Mouse (Mus musculus): ENCODE measurements around the gene Acvr1c. TPM values are rescaled to one million over a fixed set of nuclear protein-coding genes. Genes with fewer than 3 reads are reported as not detected.

Gene Acvr1c
- total RNA-seq, 4 experiments from 2014 or later = 15.1 to 20.4 (median 17.0) TPM

- DNase-seq (ENCODE audit: low spot score in 2 of 2) = peak; percentile 23 to 32
These were observed 68.4 kb downstream of the Acvr1c start for GRCm38 (mm10) chr2:58289331-58289730.

DNA sequence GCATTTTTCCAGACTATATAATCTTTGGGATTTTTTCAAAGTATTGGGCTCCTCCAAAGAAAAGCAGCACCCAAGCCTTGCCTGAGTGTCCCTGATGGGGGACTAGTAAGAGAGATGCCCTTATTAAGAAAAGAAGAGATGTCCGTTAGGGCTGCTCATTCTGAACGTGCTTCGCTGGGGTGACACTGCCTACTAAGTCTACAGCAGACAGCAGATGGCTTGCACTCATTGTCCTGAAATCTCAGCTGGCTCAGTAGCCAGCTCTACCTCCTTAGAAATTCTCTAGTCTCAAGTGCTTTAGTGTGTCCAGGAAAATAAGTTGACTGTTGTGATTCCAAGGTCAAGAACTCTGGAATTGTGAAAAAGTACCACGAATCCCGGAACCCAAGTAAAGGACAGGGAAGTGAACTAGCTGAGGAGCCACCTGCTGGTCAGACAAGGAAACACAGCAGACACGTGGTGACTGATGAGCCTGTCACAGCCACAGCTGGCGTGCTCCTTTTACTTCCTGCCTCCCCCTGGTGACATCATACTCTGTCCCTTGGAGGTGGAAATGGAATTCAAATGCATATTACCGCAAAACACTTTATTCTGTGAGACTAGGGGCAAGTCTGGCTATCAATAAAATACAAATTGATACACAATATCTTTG lies 75.3 kb downstream of the Acvr1c start:
- DNase-seq (ENCODE audit: low spot score in 2 of 2) = peak in 1 of 2 experiments; percentile 42

GRCm38 (mm10) chr2:58281046-58281445 lies 76.6 kb downstream of the Acvr1c start:
- no peak for DNase-seq (ENCODE audit: low spot score in 2 of 2)

DNA sequence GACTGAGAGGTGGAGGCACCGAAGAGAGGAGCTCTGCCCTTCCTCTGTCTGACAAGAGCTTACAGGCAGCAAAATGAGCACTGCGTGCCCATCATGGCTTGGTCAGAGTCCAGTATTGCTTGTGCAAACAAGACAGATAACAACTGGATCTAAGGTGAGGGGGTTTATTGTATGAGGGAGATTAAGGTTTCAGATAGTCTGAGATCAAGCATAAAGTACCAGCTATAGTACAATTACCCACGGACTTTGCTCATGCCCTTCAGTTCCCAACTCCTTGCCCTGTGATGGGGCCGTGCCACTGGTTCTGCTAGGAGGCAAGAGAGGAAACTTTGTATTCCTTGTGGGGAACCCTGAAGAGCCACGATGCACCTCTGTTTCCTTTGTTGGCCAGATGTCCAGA lies 78.5 kb downstream of the Acvr1c start:
- no peak for DNase-seq (ENCODE audit: low spot score in 2 of 2)

GRCm38 (mm10) chr2:58276454-58276853 lies 81.2 kb downstream of the Acvr1c start:
- DNase-seq (ENCODE audit: low spot score in 2 of 2) = no peak

GRCm38 (mm10) chr2:58240639-58241038 lies 117.1 kb downstream of the Acvr1c start:
- peak in 1 of 2 experiments; percentile 5 for DNase-seq (ENCODE audit: low spot score in 2 of 2)

- DNase-seq (ENCODE audit: low spot score in 2 of 2) = no peak
These were observed 120.2 kb downstream of the Acvr1c start for GRCm38 (mm10) chr2:58237487-58237886.

Other genes starting within 250 kb of the Acvr1c start
- 1 to 10 TPM in 2 of 4 experiments, not detected in 2; 1.3 TPM for gene Cytip, start 162.4 kb downstream of the Acvr1c start, total RNA-seq (2022)
- gene Gm17409, start 112.2 kb upstream of the Acvr1c start, total RNA-seq (2022) = not detected
- gene Acvr1, start 209.3 kb upstream of the Acvr1c start, total RNA-seq (2022) = 10 to 100 TPM; 43.1 to 45.5 (median 44.5) TPM
- 10 to 100 TPM; 30.7 to 36.8 (median 32.4) TPM for gene Upp2, start 209.4 kb upstream of the Acvr1c start, total RNA-seq (2022)